In genomic region chr3:16431082-16431818, GRCm38 (mm10) we compare ENCODE assay signal across 16 mouse cellular contexts.
A peak's percentile ranks its signal among the peaks of the same experiment; 100 is the strongest.
DNase-seq lines count a peak whose midpoint lies in the region; ATAC-seq lines count a peak whose summit lies in the region.
"Had no signal": no experiment of that assay in that cellular context is flagged by ENCODE, and none has a peak within 500 bp of the region (broad histone marks: within the 10 kb centered on the region; RNA-seq: fewer than 3 reads in every experiment).

No protein-coding gene starts in this region.

- no peak overlapping the region for H3K9ac ChIP-seq in forebrain, embryonic 11.5 days (ENCODE audit: low read length)
- H3K9ac ChIP-seq in hindbrain, embryonic 15.5 days = no peak overlapping the region
- H3K9ac ChIP-seq in neural tube, embryonic 15.5 days (replicated peaks) = no peak overlapping the region
- H3K9ac ChIP-seq in heart, embryonic 12.5 days = no peak overlapping the region
- H3K9ac ChIP-seq: intestine, embryonic 15.5 days had no signal

- ATAC-seq in forebrain, embryonic 11.5 days (replicated peaks; ENCODE audit: low FRiP score) = peak; percentile 88
- ATAC-seq in hindbrain, embryonic 15.5 days (ENCODE audit: low FRiP score, low read depth) = peak; percentile 81
- peak; percentile 84 for ATAC-seq in neural tube, embryonic 15.5 days (ENCODE audit: low FRiP score)
- no peak for ATAC-seq in heart, embryonic 12.5 days (ENCODE audit: insufficient number of reproducible peaks, low FRiP score)
- ATAC-seq: intestine, embryonic 15.5 days; lung, postnatal 0 days had no signal

- peak overlapping the region; percentile 63 for H3K27ac ChIP-seq in forebrain, embryonic 11.5 days (ENCODE audit: low read depth, low read length)
- peak overlapping the region; percentile 68 for H3K27ac ChIP-seq in hindbrain, embryonic 15.5 days (replicated peaks)
- peak overlapping the region; percentile 54 for H3K27ac ChIP-seq in neural tube, embryonic 15.5 days (replicated peaks)
- no peak overlapping the region for H3K27ac ChIP-seq in heart, embryonic 12.5 days (ENCODE audit: poor library complexity, severe bottlenecking)
- H3K27ac ChIP-seq: intestine, embryonic 15.5 days; kidney, postnatal 0 days had no signal

- H3K4me3 ChIP-seq in forebrain, embryonic 11.5 days (ENCODE audit: low read depth, low read length) = no peak overlapping the region
- H3K4me3 ChIP-seq in hindbrain, embryonic 15.5 days = no peak overlapping the region
- no peak overlapping the region for H3K4me3 ChIP-seq in neural tube, embryonic 15.5 days (replicated peaks)
- H3K4me3 ChIP-seq in heart, embryonic 12.5 days = no peak overlapping the region
- H3K4me3 ChIP-seq: intestine, embryonic 15.5 days had no signal

- 11% methylated on average over 3 of the region's 3 CpGs for WGBS in forebrain, embryonic 11.5 days
- 25% methylated on average over 3 of the region's 3 CpGs for WGBS in hindbrain, embryonic 15.5 days
- 23% methylated on average over 3 of the region's 3 CpGs for WGBS in neural tube, embryonic 15.5 days
- WGBS in heart, embryonic 12.5 days = 57% methylated on average over 3 of the region's 3 CpGs

- no peak overlapping the region for H3K4me2 ChIP-seq in forebrain, embryonic 11.5 days (ENCODE audit: low read depth, low read length, severe bottlenecking)
- no peak overlapping the region for H3K4me2 ChIP-seq in hindbrain, embryonic 15.5 days
- no peak overlapping the region for H3K4me2 ChIP-seq in neural tube, embryonic 15.5 days
- no peak overlapping the region for H3K4me2 ChIP-seq in heart, embryonic 12.5 days
- H3K4me2 ChIP-seq: intestine, embryonic 15.5 days; liver, embryonic 11.5 days had no signal

- H3K27me3 ChIP-seq in forebrain, embryonic 11.5 days (ENCODE audit: control insufficient read depth, insufficient read depth, low read length) = no peaks in the 10 kb centered on the region
- H3K27me3 ChIP-seq in hindbrain, embryonic 15.5 days = no peaks in the 10 kb centered on the region
- no peaks in the 10 kb centered on the region for H3K27me3 ChIP-seq in neural tube, embryonic 15.5 days (replicated peaks)
- no peaks in the 10 kb centered on the region for H3K27me3 ChIP-seq in heart, embryonic 12.5 days (replicated peaks)
- H3K27me3 ChIP-seq: CH12.LX; intestine, embryonic 15.5 days had no signal

- H3K9me3 ChIP-seq in forebrain, embryonic 11.5 days (ENCODE audit: control insufficient read depth, low read length) = no peaks in the 10 kb centered on the region
- no peaks in the 10 kb centered on the region for H3K9me3 ChIP-seq in hindbrain, embryonic 15.5 days
- H3K9me3 ChIP-seq in neural tube, embryonic 15.5 days (replicated peaks) = no peaks in the 10 kb centered on the region
- H3K9me3 ChIP-seq in heart, embryonic 12.5 days (replicated peaks) = no peaks in the 10 kb centered on the region
- H3K9me3 ChIP-seq: intestine, embryonic 15.5 days had no signal

- no peaks in the 10 kb centered on the region for H3K36me3 ChIP-seq in forebrain, embryonic 11.5 days (ENCODE audit: control insufficient read depth, insufficient read depth, low read length)
- H3K36me3 ChIP-seq in hindbrain, embryonic 15.5 days = no peaks in the 10 kb centered on the region
- no peaks in the 10 kb centered on the region for H3K36me3 ChIP-seq in neural tube, embryonic 15.5 days
- H3K36me3 ChIP-seq in heart, embryonic 12.5 days = no peaks in the 10 kb centered on the region
- H3K36me3 ChIP-seq: intestine, embryonic 15.5 days had no signal

- peak; percentile 59 for DNase-seq in brain, adult 2 months (ENCODE audit: low read depth, low spot score)
- peak; percentile 54 for DNase-seq in forebrain, embryonic 11.5 days (ENCODE audit: low spot score)
- DNase-seq in yolk sac, embryonic 10.5 days (ENCODE audit: low spot score) = no peak
- DNase-seq in thymus, postnatal 14 days = no peak
- DNase-seq: adrenal gland, adult 8-10 months; cerebellum, postnatal 36 days; heart, adult 11 months; right cerebral cortex, postnatal 14 days had no signal

- H3K4me1 ChIP-seq in forebrain, embryonic 11.5 days (replicated peaks; ENCODE audit: control insufficient read depth, insufficient read depth, low read length) = no peaks in the 10 kb centered on the region; the same call in 1 of the 2 replicates
- no peaks in the 10 kb centered on the region for H3K4me1 ChIP-seq in hindbrain, embryonic 15.5 days (replicated peaks)
- H3K4me1 ChIP-seq in neural tube, embryonic 15.5 days = peaks cover 5% of the 10 kb centered on the region; the same call in 1 of the 2 replicates
- no peaks in the 10 kb centered on the region for H3K4me1 ChIP-seq in heart, embryonic 12.5 days (replicated peaks)
- H3K4me1 ChIP-seq: intestine, embryonic 15.5 days had no signal

Comparison
In these comparisons a context has a peak if more than half of its experiments do, and no peak if none do; other contexts are left out.
1. DNase-seq: peak in brain, adult 2 months (single experiment) and forebrain, embryonic 11.5 days (single experiment); none in yolk sac, embryonic 10.5 days (single experiment) and thymus, postnatal 14 days (single experiment).